In genomic region chr1:164770611-164771010, GRCm38 (mm10) we compare ENCODE assay signal across 9 mouse cellular contexts. TPM values are rescaled to one million over a fixed set of nuclear protein-coding genes. Genes with fewer than 3 reads are reported as not detected.
DNase-seq lines count a peak whose midpoint lies in the region; ATAC-seq lines count a peak whose summit lies in the region.
"Had no signal": no experiment of that assay in that cellular context is flagged by ENCODE, and none has a peak within 500 bp of the region (broad histone marks: within the 10 kb centered on the region; RNA-seq: fewer than 3 reads in every experiment).

No protein-coding gene starts in this region.

- ATAC-seq in kidney, embryonic 16.5 days (ENCODE audit: low FRiP score, low TSS enrichment): no peak
- ATAC-seq in heart, embryonic 13.5 days (ENCODE audit: extremely low read depth, insufficient number of reproducible peaks, low FRiP score, low TSS enrichment): no peak
- ATAC-seq in hindbrain, embryonic 14.5 days (ENCODE audit: low FRiP score): no peak

- H3K27me3 ChIP-seq in kidney, embryonic 16.5 days (ENCODE audit: insufficient read depth, low read length): no peaks in the 10 kb centered on the region
- no peaks in the 10 kb centered on the region for H3K27me3 ChIP-seq in heart, embryonic 13.5 days (replicated peaks)
- H3K27me3 ChIP-seq in hindbrain, embryonic 14.5 days (ENCODE audit: control insufficient read depth, insufficient read depth, low read length): no peaks in the 10 kb centered on the region

- H3K4me2 ChIP-seq in kidney, embryonic 16.5 days (replicated peaks; ENCODE audit: low read depth, low read length): no peak overlapping the region
- H3K4me2 ChIP-seq in heart, embryonic 13.5 days: no peak overlapping the region
- no peak overlapping the region for H3K4me2 ChIP-seq in hindbrain, embryonic 14.5 days (replicated peaks)

- H3K4me3 ChIP-seq in kidney, embryonic 16.5 days (ENCODE audit: low read length): no peak overlapping the region
- H3K4me3 ChIP-seq in heart, embryonic 13.5 days: no peak overlapping the region
- H3K4me3 ChIP-seq in hindbrain, embryonic 14.5 days (replicated peaks; ENCODE audit: low read length): no peak overlapping the region

- no peak overlapping the region for H3K9ac ChIP-seq in kidney, embryonic 16.5 days (replicated peaks; ENCODE audit: low read length)
- H3K9ac ChIP-seq in heart, embryonic 13.5 days: no peak overlapping the region
- no peak overlapping the region for H3K9ac ChIP-seq in hindbrain, embryonic 14.5 days

- no peak overlapping the region for H3K27ac ChIP-seq in kidney, embryonic 16.5 days (ENCODE audit: low read length)
- peak overlapping the region; percentile 45; the same call in 1 of the 2 replicates for H3K27ac ChIP-seq in heart, embryonic 13.5 days (replicated peaks)
- H3K27ac ChIP-seq in hindbrain, embryonic 14.5 days: no peak overlapping the region

- peak; percentile 54 for DNase-seq in kidney, adult 11 months
- DNase-seq in cerebellum, adult 18-20 months: peak; percentile 52 to 54
- peak; percentile 68 to 89 for DNase-seq in layer of hippocampus, postnatal 14 days (ENCODE audit: low spot score in 2 of 2)
- peak; percentile 50 for DNase-seq in ovary, postnatal 36 days (ENCODE audit: low spot score)
- DNase-seq in embryo, embryonic 10 days (ENCODE audit: low spot score): no peak
- no peak for DNase-seq in hindbrain, embryonic 14.5 days (ENCODE audit: low spot score)

- 71% methylated on average over 7 of the region's 7 CpGs for WGBS in kidney, embryonic 16.5 days
- 27% methylated on average over 7 of the region's 7 CpGs for WGBS in heart, embryonic 13.5 days
- WGBS in hindbrain, embryonic 14.5 days: 85% methylated on average over 7 of the region's 7 CpGs

- H3K9me3 ChIP-seq in kidney, embryonic 16.5 days (ENCODE audit: low read length): 0 out of 2 replicates have a peak, but pooled peaks cover 8% of the 10 kb centered on the region
- peaks cover 11% of the 10 kb centered on the region for H3K9me3 ChIP-seq in heart, embryonic 13.5 days
- H3K9me3 ChIP-seq in hindbrain, embryonic 14.5 days (ENCODE audit: control insufficient read depth, low read length): no peaks in the 10 kb centered on the region

- H3K4me1 ChIP-seq in kidney, embryonic 16.5 days (ENCODE audit: insufficient read depth, low read length): no peaks in the 10 kb centered on the region
- H3K4me1 ChIP-seq in heart, embryonic 13.5 days: peaks cover 9% of the 10 kb centered on the region
- H3K4me1 ChIP-seq in hindbrain, embryonic 14.5 days (replicated peaks; ENCODE audit: control insufficient read depth, insufficient read depth, low read length): no peaks in the 10 kb centered on the region

- no peaks in the 10 kb centered on the region for H3K36me3 ChIP-seq in kidney, embryonic 16.5 days (ENCODE audit: insufficient read depth, low read length)
- H3K36me3 ChIP-seq in heart, embryonic 13.5 days: no peaks in the 10 kb centered on the region
- no peaks in the 10 kb centered on the region for H3K36me3 ChIP-seq in hindbrain, embryonic 14.5 days (replicated peaks; ENCODE audit: control insufficient read depth, insufficient read depth)

RNA-seq across cellular contexts. Expression of gene Dpt, which starts 25.8 kb away (rescaled TPM):
- polyA plus RNA-seq in kidney, embryonic 16.5 days (2015; fragmentation: Nextera tagmentation; extraction: Ambion mirVana): 3.5 and 6.0 TPM in 2 replicates
- 8.4 and 9.4 TPM in 2 replicates for polyA plus RNA-seq in heart, embryonic 13.5 days (2015; fragmentation: Nextera tagmentation; extraction: Ambion mirVana)
- under 1 TPM; 0.44 to 0.64 TPM for total RNA-seq in layer of hippocampus, postnatal 14 days (2021)
- 0.55 and 0.70 TPM in 2 replicates for polyA plus RNA-seq in hindbrain, embryonic 14.5 days (2014; fragmentation: Nextera tagmentation; extraction: Ambion mirVana)
- polyA plus RNA-seq: neural tube, embryonic 14.5 days had no signal

Comparison
In these comparisons a context has a peak if more than half of its experiments do, and no peak if none do; other contexts are left out.
1. DNase-seq: peak in kidney, adult 11 months (single experiment), cerebellum, adult 18-20 months (2 of 2), layer of hippocampus, postnatal 14 days (2 of 2) and ovary, postnatal 36 days (single experiment); none in embryo, embryonic 10 days (single experiment) and hindbrain, embryonic 14.5 days (single experiment).